Comparison of ENCODE assay signal across 8 mouse cellular contexts in genomic region chrX:74281041-74281731, GRCm38 (mm10). TPM values are rescaled to one million over a fixed set of nuclear protein-coding genes. Genes with fewer than 3 reads are reported as not detected.
DNase-seq lines count a peak whose midpoint lies in the region; ATAC-seq and TF ChIP-seq lines count a peak whose summit lies in the region.

No protein-coding gene starts in this region.

- DNase-seq in heart, embryonic 10.5 days (ENCODE audit: low spot score): no peak
- DNase-seq in heart, postnatal 4 days: no peak
- DNase-seq in liver, embryonic 13.5 days: no peak
- no peak for DNase-seq in B cell, adult 2 months
- no peak for DNase-seq in layer of hippocampus, postnatal 36 days
- no peak for DNase-seq in adipocyte (ENCODE audit: low spot score)

- H3K36me3 ChIP-seq in heart, embryonic 10.5 days: no peaks in the 10 kb centered on the region
- no peaks in the 10 kb centered on the region for H3K36me3 ChIP-seq in C2C12 (ENCODE audit: control insufficient read depth, insufficient read depth)
- H3K36me3 ChIP-seq in forebrain, embryonic 13.5 days (ENCODE audit: poor library complexity, severe bottlenecking): no peaks in the 10 kb centered on the region
- 0 out of 2 replicates have a peak, but pooled peaks cover 8% of the 10 kb centered on the region for H3K36me3 ChIP-seq in liver, embryonic 13.5 days

- H3K4me1 ChIP-seq in heart, embryonic 10.5 days: peaks cover 7% of the 10 kb centered on the region; the same call in 1 of the 2 replicates
- peaks cover 17% of the 10 kb centered on the region for H3K4me1 ChIP-seq in forebrain, embryonic 13.5 days
- H3K4me1 ChIP-seq in liver, embryonic 13.5 days (replicated peaks): peaks cover 25% of the 10 kb centered on the region

- WGBS in heart, embryonic 10.5 days: 10% methylated on average over 14 of the region's 14 CpGs
- WGBS in forebrain, embryonic 13.5 days: 17% methylated on average over 14 of the region's 14 CpGs
- 16% methylated on average over 14 of the region's 14 CpGs for WGBS in liver, embryonic 13.5 days (ENCODE audit: insufficient replicate concordance)

- H3K4me2 ChIP-seq in forebrain, embryonic 13.5 days: peak overlapping the region; percentile 72
- H3K4me2 ChIP-seq in liver, embryonic 13.5 days: peak overlapping the region; percentile 88

- H3ac ChIP-seq in C2C12 (ENCODE audit: control insufficient read depth, insufficient read length, low read depth): peak overlapping the region; percentile 41

- no peaks in the 10 kb centered on the region for H3K9me3 ChIP-seq in heart, embryonic 10.5 days
- H3K9me3 ChIP-seq in forebrain, embryonic 13.5 days (replicated peaks): no peaks in the 10 kb centered on the region
- H3K9me3 ChIP-seq in liver, embryonic 13.5 days (replicated peaks): no peaks in the 10 kb centered on the region

- peak overlapping the region; percentile 82 for H3K9ac ChIP-seq in forebrain, embryonic 13.5 days
- peak overlapping the region; percentile 78 for H3K9ac ChIP-seq in liver, embryonic 13.5 days

- peaks cover 29% of the 10 kb centered on the region for H3K79me2 ChIP-seq in C2C12 (ENCODE audit: control insufficient read depth, insufficient read depth)

- H3K27me3 ChIP-seq in heart, embryonic 10.5 days (ENCODE audit: insufficient read depth, poor library complexity, severe bottlenecking): no peaks in the 10 kb centered on the region
- H3K27me3 ChIP-seq in C2C12 (ENCODE audit: control insufficient read depth, insufficient read depth, insufficient read length): no peaks in the 10 kb centered on the region
- no peaks in the 10 kb centered on the region for H3K27me3 ChIP-seq in forebrain, embryonic 13.5 days
- no peaks in the 10 kb centered on the region for H3K27me3 ChIP-seq in liver, embryonic 13.5 days

- H3K27ac ChIP-seq in heart, embryonic 10.5 days: peak overlapping the region; percentile 88
- H3K27ac ChIP-seq in forebrain, embryonic 13.5 days: no peak overlapping the region
- peak overlapping the region; percentile 97 for H3K27ac ChIP-seq in liver, embryonic 13.5 days

- no peak for ATAC-seq in forebrain, embryonic 13.5 days
- no peak for ATAC-seq in liver, embryonic 13.5 days (ENCODE audit: low read depth)

- H3K79me3 ChIP-seq in C2C12 (ENCODE audit: low read depth): no peaks in the 10 kb centered on the region

- peak overlapping the region; percentile 71 for H3K4me3 ChIP-seq in heart, embryonic 10.5 days
- H3K4me3 ChIP-seq in C2C12 (ENCODE audit: insufficient read depth, poor library complexity, severe bottlenecking): peak overlapping the region; percentile 25
- H3K4me3 ChIP-seq in forebrain, embryonic 13.5 days: peak overlapping the region; percentile 57
- H3K4me3 ChIP-seq in liver, embryonic 13.5 days (replicated peaks): peak overlapping the region; percentile 70

- no peak for TF ChIP-seq CTCF in C2C12 (IDR thresholded peaks at IDR 0.05; ENCODE audit: control insufficient read depth, insufficient read depth, insufficient read length)

TF ChIP-seq in C2C12, 6 proteins besides CTCF, POLR2A, EP300 and RAD21:
- no peak for TF ChIP-seq CEBPB (IDR thresholded peaks at IDR 0.05; ENCODE audit: low read depth)
- no peak for TF ChIP-seq FOSL1 (IDR thresholded peaks at IDR 0.05; ENCODE audit: insufficient read depth, low read length, poor library complexity, severe bottlenecking)
- peak; percentile 32 for TF ChIP-seq MYOD1 (IDR thresholded peaks at IDR 0.05; ENCODE audit: control insufficient read depth, insufficient read length, low read depth)
TF ChIP-seq in C2C12: peak in this region for 1.

RNA-seq across cellular contexts. Expression of gene Taz, which starts 0.5 kb away (rescaled TPM):
- 66.9 and 73.1 TPM in 2 replicates for polyA plus RNA-seq in heart, embryonic 10.5 days (2016; fragmentation: Nextera tagmentation; extraction: Ambion mirVana)
- 10 to 100 TPM; 39.3 to 46.4 TPM for total RNA-seq in heart, postnatal 4 days (2021)
- 18.1 TPM for polyA plus RNA-seq in C2C12 (2012; fragmentation: generic; extraction: Trizol)
- polyA plus RNA-seq in forebrain, embryonic 13.5 days (2015; fragmentation: Nextera tagmentation; extraction: Ambion mirVana): 80.6 and 88.4 TPM in 2 replicates
- polyA plus RNA-seq in liver, embryonic 13.5 days (2015; fragmentation: Nextera tagmentation; extraction: Ambion mirVana): 25.4 and 30.8 TPM in 2 replicates
- 10 to 100 TPM; 64.5 to 65.9 TPM for total RNA-seq in layer of hippocampus, postnatal 36 days (2021)

RNA-seq across cellular contexts. Expression of gene Dnase1l1, which starts 1.0 kb away (rescaled TPM):
- 11.1 and 11.2 TPM in 2 replicates for polyA plus RNA-seq in heart, embryonic 10.5 days (2016; fragmentation: Nextera tagmentation; extraction: Ambion mirVana)
- total RNA-seq in heart, postnatal 4 days (2021): 10 to 100 TPM; 11.7 to 12.5 TPM
- 13.9 TPM for polyA plus RNA-seq in C2C12 (2012; fragmentation: generic; extraction: Trizol)
- polyA plus RNA-seq in forebrain, embryonic 13.5 days (2015; fragmentation: Nextera tagmentation; extraction: Ambion mirVana): 1.5 and 2.7 TPM in 2 replicates
- polyA plus RNA-seq in liver, embryonic 13.5 days (2015; fragmentation: Nextera tagmentation; extraction: Ambion mirVana): 21.0 and 22.1 TPM in 2 replicates
- 1 to 10 TPM; 2.1 to 2.7 TPM for total RNA-seq in layer of hippocampus, postnatal 36 days (2021)

RNA-seq across cellular contexts. Expression of gene Rpl10, which starts 10.6 kb away (rescaled TPM):
- 496 and 543 TPM in 2 replicates for polyA plus RNA-seq in heart, embryonic 10.5 days (2016; fragmentation: Nextera tagmentation; extraction: Ambion mirVana)
- 100 to 1,000 TPM; 297 to 347 TPM for total RNA-seq in heart, postnatal 4 days (2021)
- polyA plus RNA-seq in C2C12 (2012; fragmentation: generic; extraction: Trizol): 3,196 TPM
- 601 and 642 TPM in 2 replicates for polyA plus RNA-seq in forebrain, embryonic 13.5 days (2015; fragmentation: Nextera tagmentation; extraction: Ambion mirVana)
- polyA plus RNA-seq in liver, embryonic 13.5 days (2015; fragmentation: Nextera tagmentation; extraction: Ambion mirVana): 609 and 656 TPM in 2 replicates
- 100 to 1,000 TPM; 191 to 202 TPM for total RNA-seq in layer of hippocampus, postnatal 36 days (2021)

RNA-seq across cellular contexts. Expression of gene Atp6ap1, which starts 15.7 kb away (rescaled TPM):
- polyA plus RNA-seq in heart, embryonic 10.5 days (2016; fragmentation: Nextera tagmentation; extraction: Ambion mirVana): 114 and 125 TPM in 2 replicates
- 100 to 1,000 TPM; 103 to 109 TPM for total RNA-seq in heart, postnatal 4 days (2021)
- polyA plus RNA-seq in C2C12 (2012; fragmentation: generic; extraction: Trizol): 120 TPM
- polyA plus RNA-seq in forebrain, embryonic 13.5 days (2015; fragmentation: Nextera tagmentation; extraction: Ambion mirVana): 125 and 138 TPM in 2 replicates
- polyA plus RNA-seq in liver, embryonic 13.5 days (2015; fragmentation: Nextera tagmentation; extraction: Ambion mirVana): 69.8 and 72.1 TPM in 2 replicates
- 100 to 1,000 TPM; 320 to 335 TPM for total RNA-seq in layer of hippocampus, postnatal 36 days (2021)

RNA-seq across cellular contexts. Expression of gene Gdi1, which starts 23.6 kb away (rescaled TPM):
- 171 and 194 TPM in 2 replicates for polyA plus RNA-seq in heart, embryonic 10.5 days (2016; fragmentation: Nextera tagmentation; extraction: Ambion mirVana)
- 10 to 100 TPM; 85.1 to 95.7 TPM for total RNA-seq in heart, postnatal 4 days (2021)
- polyA plus RNA-seq in C2C12 (2012; fragmentation: generic; extraction: Trizol): 95.2 TPM
- 731 and 768 TPM in 2 replicates for polyA plus RNA-seq in forebrain, embryonic 13.5 days (2015; fragmentation: Nextera tagmentation; extraction: Ambion mirVana)
- polyA plus RNA-seq in liver, embryonic 13.5 days (2015; fragmentation: Nextera tagmentation; extraction: Ambion mirVana): 45.7 and 49.2 TPM in 2 replicates
- 100 to 1,000 TPM; 582 to 603 TPM for total RNA-seq in layer of hippocampus, postnatal 36 days (2021)
